In the genomic region with DNA sequence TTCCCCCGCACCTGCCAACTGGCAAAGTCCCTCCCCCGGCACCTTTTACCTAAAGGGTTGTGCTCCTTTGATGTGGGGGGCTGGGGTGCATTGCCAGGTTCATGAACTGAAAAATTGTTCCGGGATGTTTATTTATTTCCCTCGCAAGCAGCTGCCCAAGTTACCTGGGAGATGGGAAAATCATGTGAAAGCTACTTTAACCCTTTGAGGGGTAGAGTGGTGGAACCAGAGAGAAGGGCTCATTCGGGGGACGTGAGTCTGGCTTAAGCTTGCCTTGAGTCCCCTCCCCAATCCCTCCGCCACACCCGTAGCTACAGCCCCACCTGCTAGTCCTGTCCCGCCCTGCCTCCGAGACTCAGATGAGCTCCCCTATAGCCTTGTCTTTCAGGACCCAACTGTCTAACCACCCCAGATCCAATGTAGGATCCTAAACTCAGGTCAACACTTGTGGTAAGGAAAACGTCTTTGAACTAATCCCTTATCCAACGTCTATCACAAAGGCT, we compare ENCODE assay signal across 9 mouse cellular contexts. TPM values are rescaled to one million over a fixed set of nuclear protein-coding genes. Genes with fewer than 3 reads are reported as not detected.
DNase-seq lines count a peak whose midpoint lies in the region; ATAC-seq and TF ChIP-seq lines count a peak whose summit lies in the region.
"Had no signal": no experiment of that assay in that cellular context is flagged by ENCODE, and none has a peak within 500 bp of the region (broad histone marks: within the 10 kb centered on the region; RNA-seq: fewer than 3 reads in every experiment).

No protein-coding gene starts in this region.

- H3K27me3 ChIP-seq in heart, adult 2 months (ENCODE audit: control insufficient read depth, insufficient read depth, low read length) = no peaks in the 10 kb centered on the region
- H3K27me3 ChIP-seq in MEL (ENCODE audit: control insufficient read depth in 1 of 2, insufficient read depth in 2 of 2, low read length in 2 of 2) = no peaks in the 10 kb centered on the region
- H3K27me3 ChIP-seq in hindbrain, embryonic 14.5 days (ENCODE audit: control insufficient read depth, insufficient read depth, low read length) = no peaks in the 10 kb centered on the region
- H3K27me3 ChIP-seq in midbrain, embryonic 12.5 days = no peaks in the 10 kb centered on the region

- no peak for TF ChIP-seq POLR2A in heart, adult 2 months (IDR thresholded peaks at IDR 0.05; ENCODE audit: insufficient read depth, low read depth, low read length)
- TF ChIP-seq POLR2A in MEL (IDR thresholded peaks at IDR 0.05; ENCODE audit: control insufficient read depth in 1 of 2, insufficient read depth in 1 of 2, low read depth in 1 of 2, low read length in 2 of 2, poor library complexity in 1 of 2) = no peak

- WGBS in heart, adult 2 months = 27% methylated on average over 12 of the region's 12 CpGs
- 1% methylated on average over 12 of the region's 12 CpGs for whole genome bisulfite sequencing in hindbrain, embryonic 14.5 days
- WGBS in midbrain, embryonic 12.5 days = 4% methylated on average over 12 of the region's 12 CpGs

- TF ChIP-seq CTCF in heart, adult 2 months (IDR thresholded peaks at IDR 0.05) = no peak
- no peak for TF ChIP-seq CTCF in MEL (IDR thresholded peaks at IDR 0.05 in 2 of 3, conservative IDR thresholded peaks at IDR 0.05 in 1 of 3; ENCODE audit: control insufficient read depth in 1 of 3, insufficient read depth in 1 of 3, low read depth in 2 of 3, low read length in 3 of 3, poor library complexity in 1 of 3, severe bottlenecking in 1 of 3)

- intact Hi-C loops in heart, adult 2 months (cut with DNase I) = no loop called here

- DNase-seq in heart, adult 2 months = peak in 1 of 2 experiments; percentile 24
- no peak for DNase-seq in heart, adult 8-10 months (ENCODE audit: low spot score)
- DNase-seq in MEL (ENCODE audit: low read depth, low spot score) = peak; percentile 47
- no peak for DNase-seq in hindbrain, embryonic 14.5 days (ENCODE audit: low spot score)
- no peak for DNase-seq in layer of hippocampus, adult 9-11 months
- no peak for DNase-seq in cerebellum, adult 11-12 months

- TF ChIP-seq RAD21 in MEL (IDR thresholded peaks at IDR 0.05; ENCODE audit: low read depth, low read length) = no peak

- H3K4me3 ChIP-seq in heart, adult 2 months = peak overlapping the region; percentile 96
- H3K4me3 ChIP-seq in MEL (ENCODE audit: control insufficient read depth in 1 of 2, insufficient read depth in 1 of 2, low read depth in 2 of 2, low read length in 2 of 2) = peak overlapping the region; percentile 81 to 98
- H3K4me3 ChIP-seq in hindbrain, embryonic 14.5 days (replicated peaks; ENCODE audit: low read length) = peak overlapping the region; percentile 57
- peak overlapping the region; percentile 80 for H3K4me3 ChIP-seq in midbrain, embryonic 12.5 days

- H3K9ac ChIP-seq in heart, adult 2 months (ENCODE audit: low read depth, low read length) = peak overlapping the region; percentile 89
- peak overlapping the region; percentile 85 for H3K9ac ChIP-seq in MEL (ENCODE audit: control insufficient read depth, low read depth, low read length, poor library complexity, severe bottlenecking)
- H3K9ac ChIP-seq in hindbrain, embryonic 14.5 days = peak overlapping the region; percentile 89
- H3K9ac ChIP-seq in midbrain, embryonic 12.5 days (replicated peaks) = peak overlapping the region; percentile 90

- peak overlapping the region; percentile 95 for H3K4me2 ChIP-seq in hindbrain, embryonic 14.5 days (replicated peaks)
- peak overlapping the region; percentile 83 for H3K4me2 ChIP-seq in midbrain, embryonic 12.5 days (replicated peaks)

- peaks cover 3% of the 10 kb centered on the region for H3K4me1 ChIP-seq in heart, adult 2 months (ENCODE audit: control insufficient read depth, insufficient read depth, low read length)
- peaks cover 12 to 42% of the 10 kb centered on the region in 2 experiments for H3K4me1 ChIP-seq in MEL (ENCODE audit: control insufficient read depth in 1 of 2, insufficient read depth in 2 of 2, low read length in 2 of 2)
- peaks cover 22% of the 10 kb centered on the region for H3K4me1 ChIP-seq in hindbrain, embryonic 14.5 days (replicated peaks; ENCODE audit: control insufficient read depth, insufficient read depth, low read length)
- peaks cover 28% of the 10 kb centered on the region for H3K4me1 ChIP-seq in midbrain, embryonic 12.5 days

- no peaks in the 10 kb centered on the region for H3K9me3 ChIP-seq in MEL (replicated peaks; ENCODE audit: insufficient read depth, low read length)
- H3K9me3 ChIP-seq in hindbrain, embryonic 14.5 days (ENCODE audit: control insufficient read depth, low read length) = no peaks in the 10 kb centered on the region
- no peaks in the 10 kb centered on the region for H3K9me3 ChIP-seq in midbrain, embryonic 12.5 days

- ATAC-seq in hindbrain, embryonic 14.5 days (ENCODE audit: low FRiP score) = no peak
- no peak; the same call in 1 of the 2 replicates for ATAC-seq in midbrain, embryonic 12.5 days (ENCODE audit: low FRiP score, low read depth)
- ATAC-seq in granulocyte monocyte progenitor cell, adult 5-6 weeks (replicated peaks; ENCODE audit: poor library complexity, severe bottlenecking) = no peak

- no peak for TF ChIP-seq EP300 in heart, adult 2 months (IDR thresholded peaks at IDR 0.05; ENCODE audit: insufficient read depth, low read depth, low read length)
- TF ChIP-seq EP300 in MEL (IDR thresholded peaks at IDR 0.05; ENCODE audit: low read depth in 1 of 2, low read length in 2 of 2) = no peak

- no peaks in the 10 kb centered on the region for H3K36me3 ChIP-seq in heart, adult 2 months (ENCODE audit: control insufficient read depth, insufficient read depth, low read length)
- H3K36me3 ChIP-seq in MEL (ENCODE audit: control insufficient read depth in 1 of 2, insufficient read depth in 2 of 2, low read length in 2 of 2) = peaks cover 0 to 29% of the 10 kb centered on the region in 2 experiments; a peak in 3 of 4 replicates
- 0 out of 2 replicates have a peak, but pooled peaks cover 6% of the 10 kb centered on the region for H3K36me3 ChIP-seq in hindbrain, embryonic 14.5 days (replicated peaks; ENCODE audit: control insufficient read depth, insufficient read depth)
- H3K36me3 ChIP-seq in midbrain, embryonic 12.5 days = no peaks in the 10 kb centered on the region

- H3K79me2 ChIP-seq in heart, adult 2 months (replicated peaks; ENCODE audit: control insufficient read depth, insufficient read depth, low read length) = peaks cover 1% of the 10 kb centered on the region; the same call in 1 of the 2 replicates
- peaks cover 42% of the 10 kb centered on the region for H3K79me2 ChIP-seq in MEL (ENCODE audit: control insufficient read depth, insufficient read depth, low read length, poor library complexity)

- peak overlapping the region; percentile 89 for H3K27ac ChIP-seq in heart, adult 2 months
- no peak overlapping the region for H3K27ac ChIP-seq in MEL (ENCODE audit: control insufficient read depth, low read depth, low read length)
- H3K27ac ChIP-seq in hindbrain, embryonic 14.5 days = peak overlapping the region; percentile 77; the same call in 1 of the 2 replicates
- H3K27ac ChIP-seq in midbrain, embryonic 12.5 days (replicated peaks) = peak overlapping the region; percentile 79

RNA-seq across cellular contexts. Expression of a gene that starts 0.3 kb away (rescaled TPM):
- total RNA-seq in heart, adult 2 months (2021) = 100 to 1,000 TPM; 153 to 220 TPM
- 136 and 211 TPM in 2 replicates for polyA plus RNA-seq in heart, adult 2 months (2012; rRNA removed)
- 100 to 1,000 TPM; 136 to 213 (median 183) TPM for total RNA-seq in heart, adult 8-10 months (2022)
- 58.9 and 76.0 TPM in 2 replicates for total RNA-seq in MEL (2012; rRNA removed)
- 10 to 100 TPM in 1 of 2 experiments, not detected in 1; 77.3 TPM for polyA plus RNA-seq in MEL (2012; ENCODE audit: insufficient read depth in 1 of 2, insufficient read length in 2 of 2, low read depth in 1 of 2, low replicate concordance in 2 of 2, missing spikeins in 1 of 2)
- 8.4 and 11.0 TPM in 2 replicates for polyA plus RNA-seq in hindbrain, embryonic 14.5 days (2014; fragmentation: Nextera tagmentation; extraction: Ambion mirVana)
- polyA plus RNA-seq in midbrain, embryonic 12.5 days (2016; fragmentation: Nextera tagmentation; extraction: Ambion mirVana) = 15.6 and 17.2 TPM in 2 replicates
- 1.8 and 3.1 TPM in 2 replicates for total RNA-seq in granulocyte monocyte progenitor cell, adult 5-6 weeks (2014; fragmentation: Nextera tagmentation)
- total RNA-seq in granulocyte monocyte progenitor cell, adult 5-6 weeks (2017) = 2.1 and 2.9 TPM in 2 replicates

RNA-seq across cellular contexts. Expression of a gene that starts 20.5 kb away (rescaled TPM):
- total RNA-seq in heart, adult 2 months (2021) = 1 to 10 TPM; 2.6 to 2.7 TPM
- 6.5 and 7.7 TPM in 2 replicates for polyA plus RNA-seq in heart, adult 2 months (2012; rRNA removed)
- 1 to 10 TPM; 2.0 to 2.8 (median 2.6) TPM for total RNA-seq in heart, adult 8-10 months (2022)
- total RNA-seq in MEL (2012; rRNA removed) = 1.4 TPM in 2 replicates
- polyA plus RNA-seq in MEL (2012; ENCODE audit: insufficient read depth in 1 of 2, insufficient read length in 2 of 2, low read depth in 1 of 2, low replicate concordance in 2 of 2, missing spikeins in 1 of 2) = 1 to 10 TPM in 1 of 2 experiments, not detected in 1; 8.5 TPM
- polyA plus RNA-seq in hindbrain, embryonic 14.5 days (2014; fragmentation: Nextera tagmentation; extraction: Ambion mirVana) = 98.3 and 101 TPM in 2 replicates
- polyA plus RNA-seq in midbrain, embryonic 12.5 days (2016; fragmentation: Nextera tagmentation; extraction: Ambion mirVana) = 86.2 and 99.6 TPM in 2 replicates
- not detected in 2 replicates for total RNA-seq in granulocyte monocyte progenitor cell, adult 5-6 weeks (2014; fragmentation: Nextera tagmentation)
- not detected in 2 replicates for total RNA-seq in granulocyte monocyte progenitor cell, adult 5-6 weeks (2017)
- total RNA-seq: hematopoietic stem cell, adult 5-6 weeks had no signal

RNA-seq across cellular contexts. Expression of a gene that starts 39.4 kb away (rescaled TPM):
- total RNA-seq in heart, adult 2 months (2021) = 1 to 10 TPM; 1.6 to 2.1 TPM
- polyA plus RNA-seq in heart, adult 2 months (2012; rRNA removed) = not detected in 2 replicates
- 1 to 10 TPM; 1.6 to 4.2 (median 2.3) TPM for total RNA-seq in heart, adult 8-10 months (2022)
- total RNA-seq in MEL (2012; rRNA removed) = 0.50 TPM in 1 of 2 replicates, not detected in the other
- under 1 TPM in 1 of 2 experiments, not detected in 1; 0.31 TPM for polyA plus RNA-seq in MEL (2012; ENCODE audit: insufficient read depth in 1 of 2, insufficient read length in 2 of 2, low read depth in 1 of 2, low replicate concordance in 2 of 2, missing spikeins in 1 of 2)
- not detected in 2 replicates for polyA plus RNA-seq in hindbrain, embryonic 14.5 days (2014; fragmentation: Nextera tagmentation; extraction: Ambion mirVana)
- not detected in 2 replicates for polyA plus RNA-seq in midbrain, embryonic 12.5 days (2016; fragmentation: Nextera tagmentation; extraction: Ambion mirVana)
- not detected in 2 replicates for total RNA-seq in granulocyte monocyte progenitor cell, adult 5-6 weeks (2014; fragmentation: Nextera tagmentation)
- not detected in 2 replicates for total RNA-seq in granulocyte monocyte progenitor cell, adult 5-6 weeks (2017)
- total RNA-seq: hematopoietic stem cell, adult 5-6 weeks had no signal

RNA-seq across cellular contexts. Expression of a gene that starts 39.5 kb away (rescaled TPM):
- total RNA-seq in heart, adult 2 months (2021) = 10 to 100 TPM; 26.8 to 27.6 TPM
- polyA plus RNA-seq in heart, adult 2 months (2012; rRNA removed) = 9.3 and 15.4 TPM in 2 replicates
- total RNA-seq in heart, adult 8-10 months (2022) = 10 to 100 TPM; 26.7 to 34.8 (median 30.0) TPM
- total RNA-seq in MEL (2012; rRNA removed) = 40.5 and 44.0 TPM in 2 replicates
- 10 to 100 TPM; 19.5 to 63.2 TPM for polyA plus RNA-seq in MEL (2012; ENCODE audit: insufficient read depth in 1 of 2, insufficient read length in 2 of 2, low read depth in 1 of 2, low replicate concordance in 2 of 2, missing spikeins in 1 of 2)
- 59.8 and 65.1 TPM in 2 replicates for polyA plus RNA-seq in hindbrain, embryonic 14.5 days (2014; fragmentation: Nextera tagmentation; extraction: Ambion mirVana)
- polyA plus RNA-seq in midbrain, embryonic 12.5 days (2016; fragmentation: Nextera tagmentation; extraction: Ambion mirVana) = 63.3 and 63.9 TPM in 2 replicates
- total RNA-seq in granulocyte monocyte progenitor cell, adult 5-6 weeks (2014; fragmentation: Nextera tagmentation) = 53.4 and 57.0 TPM in 2 replicates
- 57.3 and 70.4 TPM in 2 replicates for total RNA-seq in granulocyte monocyte progenitor cell, adult 5-6 weeks (2017)

RNA-seq across cellular contexts. Expression of a gene that starts 52.5 kb away (rescaled TPM):
- 10 to 100 TPM; 47.9 to 55.4 TPM for total RNA-seq in heart, adult 2 months (2021)
- 18.9 and 30.7 TPM in 2 replicates for polyA plus RNA-seq in heart, adult 2 months (2012; rRNA removed)
- 10 to 100 TPM; 53.2 to 61.7 (median 56.4) TPM for total RNA-seq in heart, adult 8-10 months (2022)
- total RNA-seq in MEL (2012; rRNA removed) = 193 and 213 TPM in 2 replicates
- polyA plus RNA-seq in MEL (2012; ENCODE audit: insufficient read depth in 1 of 2, insufficient read length in 2 of 2, low read depth in 1 of 2, low replicate concordance in 2 of 2, missing spikeins in 1 of 2) = 100 to 1,000 TPM; 194 to 252 TPM
- 22.5 and 24.2 TPM in 2 replicates for polyA plus RNA-seq in hindbrain, embryonic 14.5 days (2014; fragmentation: Nextera tagmentation; extraction: Ambion mirVana)
- 24.4 and 29.3 TPM in 2 replicates for polyA plus RNA-seq in midbrain, embryonic 12.5 days (2016; fragmentation: Nextera tagmentation; extraction: Ambion mirVana)
- total RNA-seq in granulocyte monocyte progenitor cell, adult 5-6 weeks (2014; fragmentation: Nextera tagmentation) = 76.1 and 82.1 TPM in 2 replicates
- total RNA-seq in granulocyte monocyte progenitor cell, adult 5-6 weeks (2017) = 79.5 and 103 TPM in 2 replicates

Comparison
In these comparisons a context has a peak if more than half of its experiments do, and no peak if none do; other contexts are left out.
1. RNA of a gene that starts 0.3 kb away (total RNA-seq): 153 to 220 TPM in heart, adult 2 months, 136 to 213 TPM in heart, adult 8-10 months and 58.9 to 76.0 TPM in MEL; 1.8 to 3.1 TPM in granulocyte monocyte progenitor cell, adult 5-6 weeks; every median in the first group is over 10 times any median in the second.
2. Peak in every context shown above with its lines, with median percentiles within 50 percentile points of each other: H3K4me3 ChIP-seq and H3K9ac ChIP-seq.